13 mouse cellular contexts compared by ENCODE assay signal in genomic region chr3:21955681-21956080, GRCm38 (mm10).
A peak's percentile ranks its signal among the peaks of the same experiment; 100 is the strongest.
DNase-seq lines count a peak whose midpoint lies in the region; ATAC-seq lines count a peak whose summit lies in the region.
"Had no signal": no experiment of that assay in that cellular context is flagged by ENCODE, and none has a peak within 500 bp of the region (broad histone marks: within the 10 kb centered on the region; RNA-seq: fewer than 3 reads in every experiment).

No protein-coding gene starts in this region.

- H3K9ac ChIP-seq in heart, embryonic 15.5 days, result no peak overlapping the region
- H3K9ac ChIP-seq in heart, embryonic 12.5 days, result no peak overlapping the region
- H3K9ac ChIP-seq: liver, embryonic 14.5 days had no signal

- no peak overlapping the region for H3K4me2 ChIP-seq in heart, embryonic 15.5 days
- H3K4me2 ChIP-seq in heart, embryonic 12.5 days, result no peak overlapping the region

- H3K27ac ChIP-seq in heart, embryonic 15.5 days, result peak overlapping the region; percentile 44; the same call in 1 of the 2 replicates
- no peak overlapping the region for H3K27ac ChIP-seq in heart, embryonic 12.5 days (ENCODE audit: poor library complexity, severe bottlenecking)
- H3K27ac ChIP-seq in midbrain, embryonic 10.5 days (replicated peaks), result no peak overlapping the region
- H3K27ac ChIP-seq: liver, embryonic 14.5 days had no signal

- no peaks in the 10 kb centered on the region for H3K9me3 ChIP-seq in heart, embryonic 15.5 days (replicated peaks)
- no peaks in the 10 kb centered on the region for H3K9me3 ChIP-seq in heart, embryonic 12.5 days (replicated peaks)
- H3K9me3 ChIP-seq in midbrain, embryonic 10.5 days (replicated peaks), result no peaks in the 10 kb centered on the region

- no peak for ATAC-seq in heart, embryonic 15.5 days (replicated peaks; ENCODE audit: insufficient number of reproducible peaks, insufficient read depth, low FRiP score, low read depth)
- no peak for ATAC-seq in heart, embryonic 12.5 days (ENCODE audit: insufficient number of reproducible peaks, low FRiP score)
- no peak for ATAC-seq in megakaryocyte-erythroid progenitor cell, adult 5-6 weeks (replicated peaks; ENCODE audit: low FRiP score, low TSS enrichment, poor library complexity, severe bottlenecking)

- H3K4me1 ChIP-seq in heart, embryonic 15.5 days (replicated peaks), result peaks cover 18% of the 10 kb centered on the region
- peaks cover 28% of the 10 kb centered on the region for H3K4me1 ChIP-seq in heart, embryonic 12.5 days (replicated peaks)
- peaks cover 8% of the 10 kb centered on the region for H3K4me1 ChIP-seq in midbrain, embryonic 10.5 days

- H3K4me3 ChIP-seq in heart, embryonic 15.5 days, result no peak overlapping the region
- no peak overlapping the region for H3K4me3 ChIP-seq in heart, embryonic 12.5 days
- H3K4me3 ChIP-seq in midbrain, embryonic 10.5 days, result no peak overlapping the region

- no peaks in the 10 kb centered on the region for H3K36me3 ChIP-seq in heart, embryonic 15.5 days
- H3K36me3 ChIP-seq in heart, embryonic 12.5 days, result no peaks in the 10 kb centered on the region
- no peaks in the 10 kb centered on the region for H3K36me3 ChIP-seq in midbrain, embryonic 10.5 days

- no peaks in the 10 kb centered on the region for H3K27me3 ChIP-seq in heart, embryonic 15.5 days
- no peaks in the 10 kb centered on the region for H3K27me3 ChIP-seq in heart, embryonic 12.5 days (replicated peaks)
- no peaks in the 10 kb centered on the region for H3K27me3 ChIP-seq in midbrain, embryonic 10.5 days (ENCODE audit: low read depth, poor library complexity, severe bottlenecking)

- DNase-seq in thymus, postnatal 14 days, result peak; percentile 51
- no peak for DNase-seq in thymus, adult 18-20 months
- peak; percentile 67 for DNase-seq in induced T-regulatory cell, adult 2 months (ENCODE audit: low read depth)
- no peak for DNase-seq in embryo, embryonic 10.5 days (ENCODE audit: low spot score)
- no peak for DNase-seq in midbrain, embryonic 10.5 days (ENCODE audit: low spot score)
- DNase-seq: adrenal gland, adult 8-10 months; cerebellum, adult 18-20 months; embryo, embryonic 11 days; right cerebral cortex, postnatal 4 days had no signal

- 57% methylated on average over 2 of the region's 2 CpGs for WGBS in heart, embryonic 15.5 days
- 56% methylated on average over 2 of the region's 2 CpGs for WGBS in heart, embryonic 12.5 days
- 63% methylated on average over 2 of the region's 2 CpGs for WGBS in midbrain, embryonic 10.5 days

Comparison
In these comparisons a context has a peak if more than half of its experiments do, and no peak if none do; other contexts are left out.
1. DNase-seq: peak in thymus, postnatal 14 days (single experiment) and induced T-regulatory cell, adult 2 months (single experiment); none in thymus, adult 18-20 months (0 of 2), embryo, embryonic 10.5 days (single experiment) and midbrain, embryonic 10.5 days (single experiment).